Mouse (Mus musculus) right cerebral cortex, adult 2 months (tissue): ENCODE results near the gene Ttll1.
A peak's percentile ranks its signal among the peaks of the same experiment; 100 is the strongest.
"Not testable (repeated sequence)": the region's sequence is repeated elsewhere in the genome, so short reads cannot be mapped to it uniquely, and the experiment has no call there.

Experiments used
- DNase-seq, 2 experiments: peaks; one replicate each; pipeline ENCODE4 v3.0.0; 2021 to 2022; ENCODE audit warnings: low spot score in 2 of 2

Gene Ttll1

DNA sequence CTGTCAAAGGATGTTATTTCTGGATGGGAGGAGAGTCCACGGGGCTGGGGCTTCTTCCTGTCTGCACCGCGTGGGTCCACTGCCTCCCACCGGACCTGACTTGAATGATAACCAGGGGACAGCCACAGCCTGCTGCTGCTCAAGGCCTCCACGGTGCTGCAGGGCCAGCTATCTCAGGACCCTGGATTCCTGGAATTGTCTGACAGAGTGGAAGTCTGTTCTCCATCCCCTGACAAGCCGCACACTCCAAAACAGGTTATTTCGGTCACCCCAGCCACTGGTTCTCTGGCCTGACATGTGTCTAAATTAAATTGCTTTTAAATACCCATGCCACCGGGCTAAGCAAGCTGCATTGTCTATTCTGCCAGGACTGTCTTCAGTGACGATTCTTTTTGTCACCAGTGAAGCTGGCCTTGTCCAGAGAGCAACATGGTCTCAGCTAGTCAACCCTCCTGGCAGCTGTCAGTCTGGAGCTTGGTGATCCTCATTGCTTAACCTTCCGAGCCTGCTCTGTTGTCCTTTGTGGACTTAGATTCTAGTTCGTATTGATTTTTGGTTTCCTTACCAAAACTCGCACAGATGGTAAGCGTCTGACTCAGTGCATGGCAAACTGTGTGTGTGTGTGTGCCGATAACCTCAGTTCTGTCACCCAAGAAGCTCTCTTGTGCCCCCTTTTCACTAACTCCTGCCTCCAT lies 13.1 kb upstream of the Ttll1 start:
- no peak for DNase-seq

DNA sequence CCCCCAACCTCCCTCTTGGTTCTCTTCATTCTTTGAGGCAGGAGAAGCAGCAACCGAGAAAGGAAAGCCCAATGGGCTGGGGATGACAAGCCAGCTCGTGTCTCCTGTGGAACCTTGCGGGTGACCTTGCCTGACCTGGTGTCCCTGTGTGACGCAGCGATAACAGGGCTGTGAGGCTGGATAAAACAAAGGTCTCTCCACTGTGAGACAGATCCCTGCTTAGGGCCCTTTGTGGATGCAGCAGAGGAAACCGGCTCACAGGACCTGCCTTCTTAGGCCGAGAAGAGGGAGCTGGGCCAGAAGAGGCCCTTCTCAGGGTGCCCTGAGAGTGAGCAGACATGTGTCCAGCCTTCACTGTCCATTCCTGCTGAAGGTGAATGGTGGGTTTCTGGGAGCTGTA lies 12.5 kb upstream of the Ttll1 start:
- DNase-seq = no peak

DNA sequence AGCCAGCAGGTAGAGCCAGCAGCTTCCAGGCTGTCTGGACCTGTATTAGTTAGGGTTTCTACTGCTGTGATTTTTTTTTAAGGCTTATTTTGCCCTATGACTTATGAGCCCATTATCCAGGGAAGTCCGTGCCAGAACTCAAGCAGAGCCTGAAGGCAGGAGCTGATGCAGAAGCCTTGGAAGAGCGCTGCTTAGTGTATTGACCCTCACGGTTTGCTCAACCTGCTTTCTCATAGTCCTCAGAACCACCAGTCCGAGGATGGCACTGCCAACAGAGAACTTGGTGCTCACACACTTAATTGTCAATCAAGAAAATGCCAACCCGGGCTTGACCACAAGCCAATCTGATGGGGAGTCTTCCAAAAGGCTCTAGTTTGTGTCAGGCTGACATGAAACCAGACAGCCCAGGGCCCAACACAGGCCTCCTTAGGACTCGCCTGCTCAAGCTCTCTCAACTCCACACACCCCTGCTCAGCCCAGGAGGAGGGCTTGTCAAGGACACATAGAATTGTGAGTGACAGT lies 10.2 kb upstream of the Ttll1 start:
- DNase-seq = no peak

DNA sequence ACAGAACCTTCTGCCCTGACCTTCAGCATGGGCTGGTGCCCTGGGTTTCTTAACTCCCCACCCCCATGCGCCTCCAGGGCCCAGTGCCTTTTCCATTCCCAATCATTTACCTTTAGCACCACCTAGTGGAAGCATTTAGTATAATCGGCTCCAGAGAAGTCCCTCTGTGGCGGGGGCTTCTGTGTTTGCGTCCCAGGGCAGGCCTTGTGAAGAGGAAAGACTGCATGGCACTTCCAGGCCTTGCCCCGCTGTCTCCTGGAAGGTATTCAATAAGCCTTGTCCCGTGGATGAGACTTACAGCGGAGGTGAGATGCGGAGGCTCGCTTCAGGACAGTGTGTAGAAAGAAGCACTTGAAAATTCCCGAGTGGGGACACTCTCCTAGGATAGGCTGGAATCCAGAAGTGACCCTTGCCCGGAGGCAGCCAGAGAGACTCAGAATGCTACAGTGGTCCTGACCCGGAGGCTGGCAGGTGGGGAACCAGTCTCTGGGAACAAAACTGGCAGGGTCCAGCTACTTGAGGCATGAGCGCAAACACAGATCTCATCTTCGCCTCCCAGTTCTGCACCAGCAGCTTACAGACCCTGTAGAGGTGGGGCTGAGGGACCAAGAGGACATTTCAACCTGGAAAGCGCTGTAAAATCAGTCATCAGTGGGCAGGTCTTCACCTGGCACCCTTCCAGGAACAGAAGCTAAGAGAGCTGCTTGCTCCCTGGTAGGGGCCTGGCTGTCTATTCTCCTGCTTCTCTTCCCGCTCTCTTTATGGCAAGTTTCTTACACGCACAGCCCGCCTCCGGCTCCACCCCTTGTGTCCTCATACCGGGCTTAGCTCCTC lies 7.7 kb upstream of the Ttll1 start:
- DNase-seq = peak; percentile 55 to 60

DNA sequence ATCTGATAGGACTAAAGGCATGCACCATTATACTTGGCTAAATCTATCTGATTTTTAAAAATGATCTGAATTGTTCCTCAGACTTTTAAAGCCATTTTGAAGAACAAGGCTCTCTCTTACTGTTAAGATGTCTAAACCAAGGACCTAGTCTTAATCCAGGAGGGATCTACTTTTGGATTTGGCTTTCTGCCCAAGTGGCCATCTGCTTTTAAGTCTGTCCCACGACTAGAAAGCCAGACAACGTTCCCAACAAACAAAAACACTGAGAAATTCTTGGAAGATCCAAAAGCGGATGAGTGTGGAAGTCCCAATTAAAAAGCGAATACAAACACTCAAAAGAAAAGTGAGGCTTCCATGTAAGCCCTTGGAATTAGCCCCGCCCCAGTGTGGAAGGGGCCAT lies 4.3 kb upstream of the Ttll1 start:
- DNase-seq = peak; percentile 12 to 48

DNA sequence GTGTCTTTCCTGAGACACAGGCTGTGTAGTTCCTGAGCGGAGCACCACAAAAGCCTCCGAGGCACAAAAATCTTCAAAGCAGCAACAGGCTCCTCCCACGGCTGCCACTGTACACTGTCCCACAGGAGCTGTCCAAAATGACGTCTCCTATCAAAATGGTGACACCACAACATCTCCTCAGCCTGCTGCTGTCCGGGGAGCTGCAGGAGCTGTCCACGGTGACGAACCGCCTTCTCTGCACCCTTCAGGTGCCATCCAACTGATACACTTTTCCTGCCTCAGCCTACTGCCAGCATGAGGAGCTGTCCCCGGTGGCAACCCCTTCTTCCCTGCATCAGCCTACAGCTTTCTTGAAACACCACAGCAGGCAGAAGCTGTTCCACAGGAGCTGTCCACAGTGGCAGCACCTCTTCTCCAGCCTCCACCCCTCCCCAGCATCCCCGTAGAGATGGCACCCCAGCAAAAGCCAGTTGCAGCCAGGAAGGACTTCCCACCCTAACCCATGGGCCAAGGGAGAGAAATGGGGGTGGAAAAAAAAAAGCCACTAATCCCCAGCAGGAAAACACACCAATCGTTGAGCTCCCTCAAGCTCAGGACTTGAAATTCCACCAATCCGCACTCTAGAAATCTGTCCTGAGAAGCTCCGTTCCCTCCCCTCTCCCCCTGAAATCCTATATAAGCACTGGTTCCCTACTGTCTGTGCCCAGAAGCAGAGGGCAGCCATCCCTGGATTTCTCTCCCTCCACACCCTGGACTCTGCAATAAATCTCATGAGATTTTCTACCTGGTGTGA lies 2.0 kb upstream of the Ttll1 start:
- DNase-seq = no peak

DNA sequence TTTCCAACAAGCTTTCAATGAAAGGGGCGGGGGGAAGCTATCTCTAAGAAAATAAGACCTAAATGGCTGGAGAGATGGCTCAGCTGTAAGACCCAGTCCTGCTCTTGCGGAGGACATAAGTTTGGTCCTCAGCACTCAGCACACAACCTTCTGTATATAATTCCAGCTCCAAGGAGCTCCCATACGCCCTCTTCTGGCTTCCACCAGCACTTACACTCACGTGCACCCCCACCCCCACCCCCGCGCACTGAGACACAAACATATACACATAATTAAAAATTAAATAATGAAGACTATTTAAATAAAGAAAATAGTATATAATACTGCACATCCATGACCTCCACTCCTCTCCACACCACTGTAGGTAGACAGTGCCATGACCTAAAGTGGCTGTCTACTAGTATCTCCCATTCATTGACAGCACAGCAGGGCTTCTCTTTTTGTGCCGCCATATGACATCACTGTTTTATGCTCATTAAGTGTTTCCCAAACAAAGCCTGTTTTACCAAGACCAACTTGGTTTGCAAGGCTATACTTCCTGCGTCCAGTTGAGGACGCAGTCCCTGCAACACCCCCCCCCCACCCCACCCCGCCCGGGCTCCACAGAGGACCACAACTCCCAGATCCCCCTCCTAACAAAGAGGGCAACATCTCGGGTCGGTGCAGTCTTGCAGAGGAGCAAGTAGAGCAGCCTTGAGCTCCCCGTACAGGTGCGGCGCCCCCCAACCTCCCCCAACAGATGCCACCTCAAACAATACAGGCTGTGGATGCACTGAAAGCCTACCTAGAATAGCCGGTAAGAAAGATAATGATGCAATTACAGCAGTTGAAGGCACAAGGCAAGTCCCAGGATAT lies 516 bp downstream of the Ttll1 start:
- DNase-seq = no peak

DNA sequence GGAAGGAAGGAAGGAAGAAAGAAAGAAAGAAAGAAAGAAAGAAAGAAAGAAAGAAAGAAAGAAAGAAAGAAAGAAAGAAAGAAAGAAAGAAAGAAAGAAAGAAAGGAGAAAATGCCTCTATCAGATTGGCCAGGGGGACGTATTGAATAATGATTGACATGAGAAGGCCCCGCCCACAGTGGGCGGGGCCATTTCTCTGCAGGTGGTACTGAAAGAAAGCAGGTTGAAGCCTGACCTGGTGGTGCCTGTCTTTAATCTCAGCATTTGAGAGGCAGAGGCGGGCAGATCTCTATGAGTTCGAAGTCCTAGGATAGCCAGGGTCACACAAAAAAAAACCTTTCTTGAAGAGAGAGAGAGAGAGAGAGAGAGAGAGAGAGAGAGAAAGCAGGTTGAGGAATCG lies 9.2 kb downstream of the Ttll1 start:
- DNase-seq = not testable (repeated sequence)

DNA sequence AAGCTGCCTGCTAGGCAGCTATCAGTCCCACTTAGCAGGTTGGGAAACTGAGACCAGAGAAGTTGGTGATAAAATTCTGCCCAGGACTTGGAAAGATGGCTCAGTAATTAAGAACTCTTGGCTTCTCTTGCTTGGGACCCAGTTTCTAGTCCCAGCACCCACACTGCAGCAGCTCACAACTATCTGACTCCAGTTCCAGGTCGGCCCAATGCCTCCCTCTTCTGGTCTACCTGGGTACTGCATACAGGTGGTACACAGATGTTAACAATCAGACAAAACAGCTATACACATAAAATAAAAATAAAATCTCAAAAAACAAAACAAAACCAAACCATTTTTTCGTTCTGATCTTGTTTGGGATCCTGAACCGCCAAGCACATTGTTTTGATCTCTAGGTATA lies 10.3 kb downstream of the Ttll1 start:
- DNase-seq = peak in 1 of 2 experiments; percentile 18

DNA sequence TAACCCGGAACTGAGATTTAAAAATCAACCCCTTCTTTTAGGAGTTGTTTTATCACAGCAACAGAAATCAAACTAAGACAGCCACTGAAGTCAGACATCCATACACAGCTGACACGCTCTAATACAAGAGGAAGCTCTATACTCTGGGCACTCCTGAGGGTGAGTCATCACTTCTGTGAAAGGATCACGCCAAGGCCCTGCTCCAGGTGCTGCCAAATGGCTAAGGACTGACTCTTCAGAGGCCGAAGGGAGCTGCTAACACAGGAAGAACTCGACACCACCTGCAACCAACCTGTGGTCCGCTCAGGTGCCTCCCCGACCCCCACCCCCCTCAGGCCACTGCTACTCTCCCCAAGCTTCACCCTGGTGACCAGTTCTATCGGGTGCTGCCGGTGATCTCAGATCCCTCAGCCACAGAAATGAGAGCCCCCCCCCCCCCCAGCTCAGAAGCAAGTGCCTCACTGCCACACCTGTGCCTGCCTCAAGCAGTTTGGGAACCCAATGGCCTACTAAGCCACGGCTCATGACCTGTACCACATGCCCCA lies 11.4 kb downstream of the Ttll1 start:
- no peak for DNase-seq

DNA sequence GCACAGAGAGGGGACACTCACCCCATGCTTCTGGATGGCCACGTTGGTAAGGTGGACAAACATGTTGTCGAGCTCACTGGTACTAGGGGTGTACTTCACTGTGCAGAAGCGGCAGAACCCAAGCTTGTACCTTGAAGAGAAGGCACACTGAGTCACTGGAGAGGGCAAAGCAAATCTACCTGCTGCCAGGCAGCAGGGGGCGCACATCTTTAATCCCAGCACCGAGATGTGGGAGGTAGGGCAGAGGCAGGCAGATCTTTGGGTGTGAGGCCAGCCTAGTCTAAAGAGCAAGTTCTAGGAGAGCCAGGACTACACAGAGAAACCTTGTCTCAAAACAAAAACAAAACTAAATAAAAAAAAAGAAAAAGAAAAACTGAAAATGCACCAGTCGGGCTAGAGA lies 13.4 kb downstream of the Ttll1 start:
- no peak for DNase-seq

DNA sequence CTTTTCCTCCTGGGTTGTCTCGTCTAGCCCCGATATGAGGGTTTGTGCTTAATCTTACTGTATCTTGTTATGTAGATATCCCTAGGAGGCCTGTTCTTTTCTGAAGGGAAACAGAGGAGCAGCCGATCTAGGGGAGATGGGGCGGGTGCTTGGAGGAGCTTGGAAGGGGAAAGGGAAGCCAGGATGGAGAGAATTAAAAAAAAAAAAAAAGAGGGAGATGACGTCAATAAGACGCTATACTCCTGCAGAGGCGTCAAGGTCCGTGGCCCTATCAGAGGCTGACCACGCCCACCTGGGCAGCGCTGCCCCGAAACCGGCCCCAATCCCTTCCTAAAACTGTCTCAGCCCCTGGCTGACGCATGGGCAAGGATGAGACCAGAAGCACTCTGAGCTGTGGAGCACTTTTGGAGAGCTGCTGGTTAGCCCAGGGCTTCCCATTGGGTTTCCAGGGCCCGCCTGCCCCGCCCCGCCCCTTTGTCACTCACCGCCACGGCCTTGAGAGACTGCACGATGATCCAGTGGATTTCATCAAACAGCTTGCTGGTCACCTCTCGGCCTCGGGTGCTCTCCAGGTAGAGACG lies 14.8 kb downstream of the Ttll1 start:
- no peak for DNase-seq

DNA sequence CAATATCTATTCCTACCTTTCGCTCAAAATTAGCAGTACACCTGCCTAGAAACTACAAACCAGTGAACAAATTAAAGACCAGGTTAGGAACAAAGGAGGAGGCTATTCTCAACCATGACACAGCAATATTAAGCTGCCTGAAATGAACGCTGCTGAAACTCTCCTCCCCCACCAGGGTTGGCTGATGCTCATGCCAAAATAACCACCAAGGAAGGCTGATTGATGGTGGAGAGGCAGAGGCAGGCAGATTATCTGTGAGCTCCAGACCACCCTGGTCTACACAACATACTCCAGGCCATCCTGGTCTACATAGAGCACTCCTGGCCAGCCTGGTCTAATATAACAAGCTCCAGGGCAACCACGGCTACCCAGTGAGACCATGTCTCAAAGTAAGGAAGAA lies 15.5 kb downstream of the Ttll1 start:
- no peak for DNase-seq

DNA sequence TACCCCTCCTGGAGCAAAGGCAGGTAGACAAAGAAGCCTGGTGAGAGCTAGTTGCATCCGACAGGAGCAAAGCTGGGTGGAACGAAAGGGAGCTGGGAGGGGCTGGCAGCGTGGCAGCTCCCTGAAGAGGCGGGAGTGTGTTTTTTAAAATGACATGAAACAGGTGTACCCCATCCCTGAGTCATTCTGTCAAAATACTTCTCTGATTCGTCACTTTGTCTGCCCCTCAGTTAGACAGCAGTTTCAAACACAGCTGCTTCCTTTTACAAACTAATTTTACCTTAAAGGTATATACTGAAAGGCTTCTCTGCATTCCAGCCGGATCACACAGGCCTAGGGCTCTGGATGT lies 16.1 kb downstream of the Ttll1 start:
- DNase-seq = no peak

DNA sequence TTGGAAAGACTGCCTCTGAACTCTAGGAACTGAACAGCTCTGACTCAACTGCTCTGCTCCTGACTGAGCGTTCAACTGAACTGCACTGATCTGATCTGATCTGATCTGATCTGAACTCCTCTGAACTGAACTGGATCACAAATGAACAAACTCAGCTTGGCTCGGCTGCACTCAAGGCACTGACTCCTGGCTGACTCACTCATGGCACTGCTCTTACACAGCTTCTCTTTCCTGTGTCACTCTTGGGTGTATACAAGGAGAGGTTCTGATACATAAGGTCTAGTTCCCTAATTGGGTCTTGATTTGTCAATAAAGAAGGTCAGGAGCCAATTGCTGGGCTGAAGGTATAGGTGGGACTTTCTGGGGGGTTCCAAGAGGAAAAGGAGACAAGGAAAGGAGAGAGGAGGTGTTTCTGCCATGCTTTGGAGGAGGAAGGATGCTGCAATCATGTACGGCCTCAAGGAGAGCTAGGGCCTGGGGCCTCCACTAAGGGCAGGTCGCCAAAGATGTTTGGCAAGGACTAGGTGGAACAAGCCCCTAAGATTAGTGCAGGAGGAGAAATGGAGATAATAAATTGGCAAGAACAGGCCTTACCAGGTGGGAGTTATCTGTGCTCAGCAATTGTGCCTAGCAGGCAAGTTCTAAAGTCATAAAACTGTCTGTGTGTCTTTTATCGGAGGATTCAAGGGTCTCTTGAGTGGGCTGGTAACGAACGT lies 16.7 kb downstream of the Ttll1 start:
- no peak for DNase-seq

DNA sequence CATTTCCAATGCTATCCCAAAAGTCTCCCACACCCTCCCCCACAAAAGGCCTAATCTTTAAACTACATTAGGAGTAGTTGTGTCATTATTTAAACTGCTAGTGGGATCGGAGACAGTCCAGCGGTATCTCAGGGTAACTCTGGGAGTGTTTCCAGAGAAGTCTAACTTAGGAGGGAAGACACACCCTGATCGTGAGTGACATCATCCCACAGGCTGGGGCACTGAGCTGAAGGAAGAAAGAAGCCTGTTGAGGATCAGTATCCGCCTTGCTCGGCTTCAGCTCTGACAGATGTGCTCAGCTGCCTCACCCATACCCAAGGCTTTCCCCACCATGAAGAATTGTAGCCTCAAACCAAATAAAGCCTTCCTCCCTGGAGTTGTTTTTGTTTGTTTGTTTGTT lies 18.8 kb downstream of the Ttll1 start:
- DNase-seq = no peak

DNA sequence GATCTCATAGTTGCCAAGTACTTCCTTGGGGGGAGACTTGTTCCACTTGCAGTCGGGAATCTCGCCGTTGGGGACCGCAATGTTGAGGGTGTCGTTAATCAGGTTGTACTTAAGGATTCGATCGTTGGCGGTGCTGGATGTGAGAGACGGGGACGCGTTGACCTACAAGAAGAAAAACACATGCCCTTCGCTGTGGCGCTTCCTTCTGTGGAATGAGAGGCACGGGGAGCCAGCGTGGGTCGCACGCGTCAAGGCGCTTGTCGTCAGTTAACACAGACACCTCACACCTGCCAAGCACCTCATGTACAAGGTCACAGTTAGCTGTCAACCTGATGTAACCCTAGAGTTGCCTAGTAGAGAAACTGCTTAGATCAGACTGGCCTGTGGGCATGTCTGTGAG lies 21.2 kb downstream of the Ttll1 start:
- no peak for DNase-seq

DNA sequence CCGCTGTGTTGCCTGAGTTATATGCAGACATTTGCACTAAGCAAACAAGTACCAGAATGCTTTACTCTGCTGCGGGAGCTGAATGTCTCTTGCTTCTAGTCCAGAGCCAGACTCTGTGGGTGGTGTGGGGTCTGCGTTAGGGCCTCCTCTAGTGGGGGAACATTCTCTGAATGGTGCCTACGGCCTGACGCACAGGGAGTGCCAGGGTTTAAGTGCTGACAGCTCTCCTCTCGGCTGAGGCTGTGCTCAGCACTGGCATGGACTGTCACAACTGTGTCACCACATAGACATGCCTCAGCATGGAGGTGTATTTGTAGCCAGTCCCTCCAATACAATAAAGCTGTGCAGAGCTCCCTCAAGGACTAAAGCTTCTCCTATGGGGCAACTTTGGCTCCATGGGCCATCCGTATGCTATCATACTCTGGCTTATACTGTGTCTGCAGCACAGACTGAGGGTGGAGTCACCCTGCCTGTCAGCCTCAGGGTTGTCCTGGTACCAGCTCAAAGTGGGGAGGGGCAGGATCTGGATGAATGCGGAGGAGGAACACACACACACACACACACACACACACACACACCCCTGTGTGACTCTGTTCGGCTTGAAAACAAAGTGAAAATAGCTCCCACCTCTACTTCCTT lies 23.1 kb downstream of the Ttll1 start:
- peak; percentile 23 to 30 for DNase-seq

DNA sequence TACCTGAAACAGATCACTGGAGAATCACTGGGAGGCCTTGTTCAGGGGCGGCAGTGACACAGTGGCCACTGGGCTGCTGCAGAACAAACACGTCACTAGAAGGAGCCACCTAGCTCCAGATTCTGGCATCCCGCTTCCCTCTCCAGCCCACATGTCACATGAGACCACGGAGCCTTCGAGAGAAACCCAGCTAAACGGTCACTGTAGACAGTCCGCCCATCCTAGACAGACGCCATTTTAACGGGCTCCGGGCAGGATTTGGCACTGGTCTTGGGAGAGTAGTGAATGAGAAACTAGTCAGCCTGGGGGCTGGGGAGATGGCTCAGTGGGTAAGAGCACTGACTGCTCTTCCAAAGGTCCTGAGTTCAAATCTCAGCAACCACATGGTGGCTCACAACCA lies 26.4 kb downstream of the Ttll1 start:
- DNase-seq = no peak

DNA sequence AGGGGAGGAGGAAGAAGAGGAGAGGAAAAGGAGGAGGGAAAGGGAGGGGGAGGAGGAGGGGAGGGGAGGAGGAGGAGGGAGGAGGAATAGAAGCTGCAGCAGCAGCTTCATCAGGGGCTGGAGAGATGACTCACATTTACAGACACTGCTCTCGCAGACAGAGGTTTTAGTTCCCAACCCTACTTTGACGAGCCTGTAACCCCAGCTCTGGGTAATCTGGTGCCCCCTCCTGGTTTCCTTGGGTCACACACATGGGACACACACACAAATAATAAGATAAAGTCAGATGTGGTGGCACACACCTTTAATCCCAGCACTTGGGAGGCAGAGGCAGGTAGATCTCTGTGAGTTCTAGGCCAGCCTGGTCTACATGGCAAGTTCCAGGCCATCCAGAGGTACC lies 27.2 kb downstream of the Ttll1 start:
- peak in 1 of 2 experiments; percentile 14 for DNase-seq
